Mouse (Mus musculus) heart, embryonic 16.5 days (tissue): ENCODE results near the gene 5830473C10Rik. TPM values are rescaled to one million over a fixed set of nuclear protein-coding genes. Genes with fewer than 3 reads are reported as not detected.
"Not testable (repeated sequence)": the region's sequence is repeated elsewhere in the genome, so short reads cannot be mapped to it uniquely, and the experiment has no call there.

Experiments used
- ATAC-seq: fragments of 200-750 bp; cut with Nextera tagmentation; replicated peaks from 2 replicates; pipeline ENCODE4 v1.8.0; 2017; ENCODE audit warnings: moderate number of reproducible peaks; ENCODE audit not compliant: insufficient read depth, low FRiP score; ENCODE audit errors: extremely low read depth
- H3K27ac ChIP-seq: fragments of 300-500 bp; sonication (generic); 2 replicates; pipeline ENCODE4 v1.5.1; 2014; ENCODE audit warnings: mild to moderate bottlenecking, low read length, control low read depth, moderate library complexity
- H3K27me3 ChIP-seq: fragments of 300-500 bp; sonication (generic); 2 replicates; pipeline ENCODE4 v1.6.1; 2014; ENCODE audit warnings: low read length, mixed read lengths; ENCODE audit not compliant: control insufficient read depth, insufficient read depth
- H3K36me3 ChIP-seq: fragments of 300-500 bp; sonication (generic); 2 replicates; pipeline ENCODE4 v1.6.1; 2014; ENCODE audit not compliant: control insufficient read depth, insufficient read depth
- H3K4me1 ChIP-seq: fragments of 300-500 bp; sonication (generic); 2 replicates; pipeline ENCODE4 v1.6.1; 2014; ENCODE audit warnings: low read length, mixed read lengths; ENCODE audit not compliant: control insufficient read depth, insufficient read depth
- H3K4me2 ChIP-seq: fragments of 300-500 bp; sonication (generic); 2 replicates; pipeline ENCODE4 v1.6.1; 2014; ENCODE audit warnings: low read depth, mild to moderate bottlenecking, control low read depth, low read length
- H3K4me3 ChIP-seq: fragments of 300-500 bp; sonication (generic); 2 replicates; pipeline ENCODE4 v1.5.1; 2014; ENCODE audit warnings: mild to moderate bottlenecking, control low read depth, low read length
- H3K9ac ChIP-seq: fragments of 300-500 bp; sonication (generic); 2 replicates; pipeline ENCODE4 v1.6.1; 2014; ENCODE audit warnings: low read length, control low read depth
- H3K9me3 ChIP-seq: fragments of 300-500 bp; sonication (generic); replicated peaks from 2 replicates; pipeline ENCODE4 v1.6.1; 2016; ENCODE audit warnings: low read length; ENCODE audit not compliant: control insufficient read depth
- WGBS: fragments of 180-500 bp; shearing (Covaris S2); extraction: QIAGEN DNeasy Blood & Tissue Kit; methylation state at CpG from one replicate; pipeline ENCODE4 v1.1.7; 2014; 5-methylcytosine and 5-hydroxymethylcytosine counted together
- polyA plus RNA-seq: library from polyadenylated mRNA; unstranded; fragments of >200 nt; fragmentation: Nextera tagmentation; extraction: Ambion mirVana; gene quantifications from 2 replicates; pipeline ENCODE4 v1.2.1, GENCODE M21; 2015

5830473C10Rik gene
- polyA plus RNA-seq, 1 experiment from 2014 or later, result not detected

DNA sequence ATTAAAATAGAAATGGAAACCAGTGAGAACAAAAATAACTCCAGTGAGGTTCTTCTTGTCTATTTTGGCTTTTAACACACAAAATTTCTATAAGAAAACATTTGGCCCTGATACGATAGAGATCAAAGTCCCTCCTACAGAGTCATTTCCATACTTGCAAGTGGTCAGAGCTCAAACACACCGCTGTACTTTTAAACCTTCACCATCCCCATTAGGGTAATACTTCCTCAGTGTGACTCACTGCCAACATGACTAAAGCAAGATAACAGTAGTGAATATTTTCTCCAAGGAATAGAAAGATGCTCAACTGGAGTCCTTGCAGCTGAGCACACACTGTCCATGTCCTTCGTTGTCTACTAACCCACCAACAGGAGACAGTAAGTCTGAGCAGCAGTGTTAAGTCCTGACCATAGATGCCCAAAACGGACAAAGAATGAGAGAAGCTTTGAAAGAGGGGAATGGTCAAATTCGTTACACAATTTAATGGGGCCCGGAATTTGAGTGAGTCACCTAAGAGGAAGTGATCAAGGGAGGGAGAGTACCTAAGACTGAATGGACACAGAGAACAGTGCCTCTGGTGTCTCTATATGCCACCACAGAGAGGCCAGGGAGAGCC lies 51.2 kb downstream of the 5830473C10Rik start:
- 76% methylated on average over 6 of the region's 6 CpGs for WGBS
- H3K4me1 ChIP-seq, result no peaks in the 10 kb centered on the region
- H3K27ac ChIP-seq, result no peak overlapping the region
- H3K4me2 ChIP-seq, result no peak overlapping the region
- H3K36me3 ChIP-seq, result no peaks in the 10 kb centered on the region
- no peaks in the 10 kb centered on the region for H3K27me3 ChIP-seq
- no peak overlapping the region for H3K4me3 ChIP-seq
- no peaks in the 10 kb centered on the region for H3K9me3 ChIP-seq
- ATAC-seq, result no peak
- H3K9ac ChIP-seq, result no peak overlapping the region

DNA sequence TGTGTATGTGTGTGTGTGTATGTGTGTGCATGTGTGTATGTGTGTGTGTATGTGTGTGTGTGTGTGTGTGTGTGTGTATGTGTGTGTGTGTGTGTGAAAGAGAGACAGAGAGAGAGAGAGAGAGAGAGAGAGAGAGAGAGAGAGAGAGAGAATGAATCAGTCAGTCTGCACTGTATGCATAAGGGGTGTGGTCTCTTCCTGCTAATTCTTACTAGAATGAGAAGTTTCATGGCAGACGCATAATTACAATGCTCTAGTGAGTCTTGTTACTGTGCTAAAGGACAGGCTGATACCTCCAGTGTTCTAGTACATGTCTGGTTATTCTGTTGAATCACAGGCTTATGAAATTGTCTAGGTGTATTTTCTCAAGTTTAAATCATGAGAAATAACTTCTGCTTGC lies 51.8 kb downstream of the 5830473C10Rik start:
- H3K27me3 ChIP-seq, H3K4me2 ChIP-seq, H3K9me3 ChIP-seq, H3K9ac ChIP-seq, H3K4me3 ChIP-seq, ATAC-seq, H3K4me1 ChIP-seq, H3K27ac ChIP-seq, H3K36me3 ChIP-seq: not testable (repeated sequence)
- 73% methylated on average over 1 of the region's 1 CpGs for WGBS

DNA sequence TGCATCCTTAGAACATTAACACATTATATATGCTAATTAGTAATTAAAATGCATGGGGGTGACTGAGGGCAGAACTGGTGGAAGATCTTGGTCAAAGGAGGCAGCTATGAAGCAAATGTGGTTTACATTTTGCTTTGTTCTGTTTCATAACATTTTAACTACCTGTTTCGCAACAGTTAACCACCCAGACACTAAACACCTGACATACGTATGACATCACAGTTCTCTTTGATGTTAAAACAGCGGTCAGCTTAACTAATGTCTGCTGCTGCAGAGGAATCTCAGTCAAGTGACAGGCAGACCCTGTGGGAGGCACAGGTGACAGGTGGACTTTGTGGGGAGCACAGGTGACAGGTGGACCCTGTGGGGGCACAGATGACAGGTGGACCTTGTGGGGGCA lies 57.0 kb downstream of the 5830473C10Rik start:
- no peaks in the 10 kb centered on the region for H3K9me3 ChIP-seq
- WGBS, result 87% methylated on average over 3 of the region's 3 CpGs
- no peak overlapping the region for H3K4me2 ChIP-seq
- H3K27ac ChIP-seq, result no peak overlapping the region
- no peaks in the 10 kb centered on the region for H3K36me3 ChIP-seq
- no peak overlapping the region for H3K4me3 ChIP-seq
- no peak overlapping the region for H3K9ac ChIP-seq
- H3K4me1 ChIP-seq, result no peaks in the 10 kb centered on the region
- no peaks in the 10 kb centered on the region for H3K27me3 ChIP-seq
- ATAC-seq, result no peak

DNA sequence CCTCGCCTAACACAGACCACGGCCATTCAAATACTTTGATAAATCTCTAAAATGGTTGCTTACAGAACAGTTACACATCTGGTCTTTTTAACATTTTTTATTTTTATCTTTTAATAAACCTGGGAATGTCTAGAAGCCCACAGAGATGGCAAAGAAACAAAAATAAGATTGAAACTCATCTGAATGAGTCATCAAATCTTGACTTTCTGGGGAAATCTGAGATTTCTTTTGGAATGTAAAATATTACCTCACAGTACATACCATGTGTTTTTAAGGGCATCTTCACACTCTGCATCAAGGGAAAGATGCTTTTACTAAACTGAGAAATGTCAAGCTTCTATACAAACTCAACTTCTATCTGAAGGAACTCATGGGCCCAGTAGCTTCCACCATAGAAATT lies 60.4 kb downstream of the 5830473C10Rik start:
- no peak for ATAC-seq
- H3K36me3 ChIP-seq, result no peaks in the 10 kb centered on the region
- no peaks in the 10 kb centered on the region for H3K9me3 ChIP-seq
- H3K27me3 ChIP-seq, result no peaks in the 10 kb centered on the region
- H3K27ac ChIP-seq, result no peak overlapping the region
- no peak overlapping the region for H3K4me2 ChIP-seq
- WGBS, result 84% methylated on average over 2 of the region's 2 CpGs
- no peak overlapping the region for H3K9ac ChIP-seq
- H3K4me1 ChIP-seq, result no peaks in the 10 kb centered on the region
- no peak overlapping the region for H3K4me3 ChIP-seq

DNA sequence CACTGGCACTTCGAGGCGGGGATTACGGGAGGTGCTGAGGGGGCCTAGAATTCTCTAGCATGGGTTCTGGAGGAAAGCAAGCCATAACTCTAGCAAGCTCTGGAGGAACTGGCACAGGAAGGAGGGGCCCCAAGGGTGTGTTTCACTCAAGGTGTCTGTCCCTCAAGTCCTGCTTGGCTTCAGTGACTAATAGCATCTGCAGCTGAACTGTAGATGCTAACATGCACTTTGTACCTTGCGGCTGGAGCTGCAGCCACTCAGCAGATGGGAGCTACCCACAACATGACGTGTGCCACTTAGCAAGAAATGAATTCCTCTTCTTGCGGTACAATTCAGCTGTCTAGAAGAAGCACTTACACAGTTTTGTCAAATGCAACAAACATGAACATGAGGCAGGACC lies 60.8 kb downstream of the 5830473C10Rik start:
- H3K9me3 ChIP-seq, result no peaks in the 10 kb centered on the region
- no peak overlapping the region for H3K27ac ChIP-seq
- no peaks in the 10 kb centered on the region for H3K4me1 ChIP-seq
- H3K27me3 ChIP-seq, result no peaks in the 10 kb centered on the region
- no peak overlapping the region for H3K9ac ChIP-seq
- no peak for ATAC-seq
- H3K4me3 ChIP-seq, result no peak overlapping the region
- 85% methylated on average over 6 of the region's 6 CpGs for WGBS
- H3K4me2 ChIP-seq, result no peak overlapping the region
- H3K36me3 ChIP-seq, result no peaks in the 10 kb centered on the region

DNA sequence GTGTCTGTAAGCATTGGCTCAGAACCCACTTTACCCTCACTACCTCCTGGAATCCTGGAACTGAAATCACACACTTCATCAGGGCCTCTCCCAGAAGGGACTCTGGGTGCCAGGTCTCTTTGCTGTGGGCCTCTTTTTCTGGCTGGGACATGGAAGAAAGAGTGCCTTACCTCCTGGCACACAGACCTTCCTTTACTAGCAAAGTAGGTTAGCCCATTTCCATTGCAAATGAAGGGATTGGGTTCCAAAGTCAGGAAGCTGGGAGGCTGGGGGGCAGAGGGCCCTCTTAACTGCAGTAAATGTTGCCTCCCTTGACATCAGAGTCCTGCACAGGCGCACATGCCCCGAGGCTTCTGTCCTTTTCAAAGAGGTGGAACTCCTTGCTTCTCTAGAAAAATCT lies 62.3 kb downstream of the 5830473C10Rik start:
- 76% methylated on average over 2 of the region's 2 CpGs for WGBS
- Histone ChIP-seq H3K9ac (no peak overlapping the region), H3K4me1 (no peaks in the 10 kb centered on the region), H3K36me3 (no peaks in the 10 kb centered on the region), H3K27ac (no peak overlapping the region), H3K9me3 (no peaks in the 10 kb centered on the region), H3K4me2 (no peak overlapping the region), H3K4me3 (no peak overlapping the region), H3K27me3 (no peaks in the 10 kb centered on the region)
- ATAC-seq, result no peak

DNA sequence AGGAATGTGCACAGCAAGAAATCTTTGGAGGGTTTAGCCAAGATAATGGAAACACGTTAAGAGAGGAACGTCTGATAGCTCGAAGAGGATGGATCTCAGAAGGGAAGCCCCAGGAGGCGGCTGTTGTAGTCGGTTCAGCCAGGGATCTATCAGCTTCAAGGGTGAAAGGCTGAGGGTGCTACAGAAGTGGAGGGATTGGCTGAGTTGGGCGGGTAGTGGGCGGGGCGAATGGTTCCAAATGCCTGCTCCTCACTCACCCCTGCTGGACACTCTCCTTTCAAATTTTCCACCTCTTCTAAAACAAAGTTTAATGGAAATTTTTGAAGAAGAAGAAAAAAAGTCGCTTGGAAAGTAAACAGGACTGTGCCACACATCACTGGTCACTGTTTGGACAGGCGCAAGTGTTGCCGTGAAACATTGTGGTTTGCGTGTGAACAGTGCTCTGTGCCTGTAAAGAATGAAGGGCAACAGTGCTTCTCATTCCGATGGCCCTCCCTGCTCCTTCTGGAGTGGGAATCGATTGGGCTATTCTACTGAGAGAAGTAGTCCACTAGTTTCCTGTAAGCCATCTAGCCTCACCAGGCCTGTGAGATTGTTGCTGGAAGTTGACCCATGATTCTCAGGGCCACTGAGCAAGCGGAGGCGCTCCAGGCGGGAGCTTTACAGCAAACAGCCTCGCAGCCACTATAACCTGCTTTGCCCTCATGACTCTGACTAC lies 64.0 kb downstream of the 5830473C10Rik start:
- no peak for ATAC-seq
- H3K9ac ChIP-seq, result no peak overlapping the region

DNA sequence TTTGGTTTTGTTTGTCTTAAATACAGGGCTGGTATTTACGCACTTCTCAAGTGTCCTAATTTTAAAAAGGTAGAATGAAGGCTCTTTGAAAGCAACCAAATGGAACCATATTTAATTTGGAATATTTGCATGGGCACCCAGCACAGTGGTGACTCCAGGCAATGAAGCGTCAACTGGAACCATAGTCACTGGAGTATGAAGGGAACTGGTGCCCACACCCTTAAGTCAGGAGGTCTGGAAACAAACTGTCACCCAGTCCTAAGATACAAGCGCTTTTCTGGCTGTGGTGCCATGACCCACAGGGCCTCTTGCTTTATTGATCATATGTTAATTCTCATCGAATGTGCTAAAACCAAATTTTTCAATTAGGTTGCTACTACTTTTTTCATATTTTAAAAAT lies 66.5 kb downstream of the 5830473C10Rik start:
- H3K9ac ChIP-seq, result no peak overlapping the region
- 89% methylated on average over 4 of the region's 4 CpGs for WGBS
- no peaks in the 10 kb centered on the region for H3K27me3 ChIP-seq
- H3K4me2 ChIP-seq, result no peak overlapping the region
- no peaks in the 10 kb centered on the region for H3K36me3 ChIP-seq
- no peaks in the 10 kb centered on the region for H3K9me3 ChIP-seq
- no peak overlapping the region for H3K4me3 ChIP-seq
- H3K4me1 ChIP-seq, result no peaks in the 10 kb centered on the region
- ATAC-seq, result no peak
- H3K27ac ChIP-seq, result no peak overlapping the region

More for the DNA sequence above, 64.0 kb downstream of the 5830473C10Rik start:
- Histone ChIP-seq H3K27me3 (no peaks in the 10 kb centered on the region), H3K4me2 (no peak overlapping the region), H3K4me3 (no peak overlapping the region), H3K9me3 (no peaks in the 10 kb centered on the region), H3K4me1 (no peaks in the 10 kb centered on the region), H3K27ac (no peak overlapping the region), H3K36me3 (no peaks in the 10 kb centered on the region)
- 66% methylated on average over 18 of the region's 18 CpGs for whole genome bisulfite sequencing

DNA sequence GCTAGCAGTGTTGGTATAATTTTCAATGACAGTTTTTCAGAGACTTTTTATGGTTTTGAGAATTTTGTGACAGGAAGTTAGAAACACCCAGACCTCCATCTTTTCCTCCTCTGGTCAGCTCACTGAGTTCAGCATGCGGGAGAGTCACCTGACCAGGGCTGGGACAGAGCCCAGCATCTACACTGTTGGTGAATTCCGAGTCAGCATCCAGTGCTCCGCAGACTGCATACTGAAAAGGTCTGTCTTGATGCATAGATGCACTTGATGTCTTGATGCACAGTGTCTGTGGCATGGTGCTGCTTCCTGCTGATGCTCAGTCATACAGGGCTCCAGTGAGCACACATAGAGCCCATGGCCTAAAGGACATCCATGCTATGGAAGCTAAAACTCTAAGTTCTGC lies 67.1 kb downstream of the 5830473C10Rik start:
- H3K27me3 ChIP-seq, result no peaks in the 10 kb centered on the region
- 82% methylated on average over 3 of the region's 3 CpGs for whole genome bisulfite sequencing
- no peak overlapping the region for H3K9ac ChIP-seq
- H3K27ac ChIP-seq, result no peak overlapping the region
- no peak overlapping the region for H3K4me2 ChIP-seq
- H3K9me3 ChIP-seq, result no peaks in the 10 kb centered on the region
- H3K36me3 ChIP-seq, result no peaks in the 10 kb centered on the region
- H3K4me3 ChIP-seq, result no peak overlapping the region
- H3K4me1 ChIP-seq, result no peaks in the 10 kb centered on the region
- ATAC-seq, result no peak
